Mouse (Mus musculus) CH12.LX (cell line): ENCODE measurements at regions not wholly inside any gene's neighbourhood (a gene's known extent, or its start where the extent isn't known, plus 50 kb on each side); places are given as distances from the start of the nearest gene placed in this dataset.

Source experiments
- DNase-seq: peaks from one replicate; pipeline ENCODE4 v3.0.0-alpha.2; 2013; ENCODE audit errors: extremely low read depth
- H3K27ac ChIP-seq: 2 replicates; pipeline ENCODE4 v1.5.1; 2012; ENCODE audit warnings: low read depth, mild to moderate bottlenecking, control low read depth, moderate library complexity; ENCODE audit not compliant: insufficient read depth
- H3K27me3 ChIP-seq: replicated peaks from 2 replicates; pipeline ENCODE3; 2012; ENCODE audit warnings: inconsistent platforms
- H3K36me3 ChIP-seq, 2 experiments: replicated peaks in 1 of 2; 2 replicates each; pipeline versions ENCODE3 to v1.6.1; 2012; ENCODE audit warnings: inconsistent platforms in 1 of 2, low read length in 1 of 2, mild to moderate bottlenecking in 1 of 2, mixed read lengths in 1 of 2, moderate library complexity in 1 of 2; ENCODE audit not compliant: control insufficient read depth in 1 of 2, insufficient read depth in 1 of 2
- H3K4me1 ChIP-seq, 2 experiments: 2 replicates each; pipeline ENCODE4 v1.6.1; 2012; ENCODE audit warnings: inconsistent platforms in 1 of 2, moderate library complexity in 1 of 2; ENCODE audit not compliant: insufficient read depth in 2 of 2, control insufficient read depth in 1 of 2
- H3K4me2 ChIP-seq: 2 replicates; pipeline ENCODE4 v1.6.1; 2012; ENCODE audit warnings: low read depth, mild to moderate bottlenecking, control low read depth; ENCODE audit not compliant: poor library complexity, insufficient read depth, severe bottlenecking
- H3K4me3 ChIP-seq, 3 experiments: fragments of 150-350 bp in 1 of 3; sonication (generic) in 1 of 3; replicated peaks in 1 of 3; 2 replicates each; pipeline versions ENCODE3 to v1.5.1; 2011 to 2012; ENCODE audit warnings: low read depth in 2 of 3, low read length in 2 of 3, mild to moderate bottlenecking in 2 of 3, moderate library complexity in 2 of 3, control low read depth in 1 of 3, improper control_type of control experiment in 1 of 3, inconsistent platforms in 1 of 3, mixed read lengths in 1 of 3; ENCODE audit not compliant: poor library complexity in 1 of 3
- H3K79me2 ChIP-seq: replicated peaks from 2 replicates; pipeline ENCODE4 v1.6.1; 2012; ENCODE audit warnings: mild to moderate bottlenecking, moderate library complexity; ENCODE audit not compliant: control insufficient read depth, poor library complexity, insufficient read depth, severe bottlenecking; ENCODE audit errors: extremely low read depth
- H3K9ac ChIP-seq: 2 replicates; pipeline ENCODE4 v1.6.1; 2012; ENCODE audit warnings: low read depth, mild to moderate bottlenecking, control low read depth, moderate library complexity; ENCODE audit not compliant: insufficient read depth
- H3K9me3 ChIP-seq: replicated peaks from 2 replicates; pipeline ENCODE3; 2012; ENCODE audit warnings: low read length, inconsistent platforms, mixed read lengths
- BHLHE40 ChIP-seq: IDR thresholded peaks from 2 replicates; pipeline ENCODE4 v1.6.1; 2011; ENCODE audit warnings: mild to moderate bottlenecking, low read depth, low read length, improper control_type of control experiment
- CHD2 ChIP-seq: IDR thresholded peaks from 2 replicates; pipeline ENCODE4 v1.6.1; 2011; ENCODE audit warnings: low read length, improper control_type of control experiment
- ETS1 ChIP-seq: conservative IDR thresholded peaks from 2 replicates; pipeline ENCODE4 v1.6.1; 2012; ENCODE audit warnings: low read depth, mild to moderate bottlenecking, inconsistent platforms, low read length, improper control_type of control experiment, moderate library complexity
- GABPA ChIP-seq: IDR thresholded peaks from 2 replicates; pipeline ENCODE4 v1.6.1; 2012; ENCODE audit warnings: low read depth, low read length, improper control_type of control experiment, inconsistent platforms; ENCODE audit not compliant: insufficient replicate concordance
- IRF4 ChIP-seq: IDR thresholded peaks from 2 replicates; pipeline ENCODE4 v1.6.1; 2014; ENCODE audit warnings: low read depth, mild to moderate bottlenecking, inconsistent platforms, low read length, improper control_type of control experiment
- JUN ChIP-seq: IDR thresholded peaks from 2 replicates; pipeline ENCODE4 v1.6.1; 2011; ENCODE audit warnings: low read depth, mild to moderate bottlenecking, low read length, improper control_type of control experiment, moderate library complexity; ENCODE audit not compliant: insufficient read depth
- MAFK ChIP-seq: IDR thresholded peaks from 2 replicates; pipeline ENCODE4 v1.6.1; 2011; ENCODE audit warnings: low read length, improper control_type of control experiment; ENCODE audit not compliant: insufficient replicate concordance
- MAZ ChIP-seq: IDR thresholded peaks from 2 replicates; pipeline ENCODE4 v1.6.1; 2012; ENCODE audit warnings: low read depth, mild to moderate bottlenecking, inconsistent platforms, low read length, improper control_type of control experiment, moderate library complexity
- MEF2A ChIP-seq: IDR thresholded peaks from 2 replicates; pipeline ENCODE4 v1.6.1; 2014; ENCODE audit warnings: low read depth, mild to moderate bottlenecking, inconsistent platforms, low read length, improper control_type of control experiment, borderline replicate concordance
- MXI1 ChIP-seq: IDR thresholded peaks from 2 replicates; pipeline ENCODE4 v1.6.1; 2011; ENCODE audit warnings: mild to moderate bottlenecking, low read depth, low read length, improper control_type of control experiment
- SMC3 ChIP-seq: IDR thresholded peaks from 2 replicates; pipeline ENCODE4 v1.6.1; 2011; ENCODE audit warnings: low read depth, low read length, improper control_type of control experiment
- TCF12 ChIP-seq: IDR thresholded peaks from 2 replicates; pipeline ENCODE4 v1.6.1; 2014; ENCODE audit warnings: low read depth, mild to moderate bottlenecking, inconsistent platforms, low read length, improper control_type of control experiment
- USF1 ChIP-seq: IDR thresholded peaks from 2 replicates; pipeline ENCODE4 v1.6.1; 2014; ENCODE audit warnings: low read depth, mild to moderate bottlenecking, inconsistent platforms, low read length, improper control_type of control experiment
- ZMIZ1 ChIP-seq: IDR thresholded peaks from 2 replicates; pipeline ENCODE4 v1.6.1; 2012; ENCODE audit warnings: low read depth, mild to moderate bottlenecking, inconsistent platforms, low read length, improper control_type of control experiment
- ZNF384 ChIP-seq: IDR thresholded peaks from 2 replicates; pipeline ENCODE4 v1.6.1; 2012; ENCODE audit warnings: low read depth, low read length, improper control_type of control experiment, inconsistent platforms
- dilution Hi-C: fragments of 300-500 bp; cut with MboI; formaldehyde crosslinking; loops from 2 replicates; pipeline ENCODE4 v1.14.3; 2020; ENCODE audit warnings: low sequenced_read_pairs; ENCODE audit not compliant: extremely low pct_unique_long_range_greater_than_20kb, extremely low pct_ligation_motif_present
- in situ Hi-C: fragments of 300-500 bp; cut with MboI; formaldehyde crosslinking; loops from 3 replicates; pipeline ENCODE4 v1.14.3; 2019; ENCODE audit warnings: low sequenced_read_pairs, low pct_ligation_motif_present, low pct_unique_long_range_greater_than_20kb, mixed read lengths

- no peak overlapping the region for H3K4me3 ChIP-seq
- in situ Hi-C loops, result no loop called here
- dilution Hi-C loops, result no loop called here
- H3K27ac ChIP-seq, result no peak overlapping the region
- TF ChIP-seq USF1 (no peak), IRF4 (peak; percentile 52), ETS1 (peak; percentile 14; the same call in 1 of the 2 replicates), TCF12 (no peak), MAFK (no peak), MXI1 (no peak), MEF2A (no peak), BHLHE40 (0 out of 2 replicates have a peak, but pooled peaks have one; percentile 2)
- no peak overlapping the region for H3K9ac ChIP-seq
- H3K4me2 ChIP-seq, result peak overlapping the region; percentile 27; the same call in 1 of the 2 replicates
- no peaks in the 10 kb centered on the region for H3K27me3 ChIP-seq
- no peaks in the 10 kb centered on the region for H3K79me2 ChIP-seq
- no peaks in the 10 kb centered on the region for H3K36me3 ChIP-seq
- H3K4me1 ChIP-seq, result peaks cover 0 to 5% of the 10 kb centered on the region in 2 experiments; a peak in 1 of 4 replicates
- H3K9me3 ChIP-seq, result no peaks in the 10 kb centered on the region
- peak; percentile 19 for DNase-seq
Observed at GRCm38 (mm10) chr15:7031297-7032043, 58.9 kb upstream of the Lifr start.

- in situ Hi-C loops, result no loop called here
- Histone ChIP-seq H3K4me2 (no peak overlapping the region), H3K9me3 (no peaks in the 10 kb centered on the region), H3K9ac (no peak overlapping the region), H3K27me3 (peaks cover 1% of the 10 kb centered on the region), H3K4me1 (peaks cover 0 to 23% of the 10 kb centered on the region in 2 experiments; a peak in 3 of 4 replicates), H3K4me3 (no peak overlapping the region), H3K27ac (no peak overlapping the region), H3K79me2 (no peaks in the 10 kb centered on the region), H3K36me3 (no peaks in the 10 kb centered on the region)
- dilution Hi-C loops, result no loop called here
- TF ChIP-seq JUN (0 out of 2 replicates have a peak, but pooled peaks have one; percentile 29), CHD2 (no peak), ETS1 (no peak), ZMIZ1 (no peak), ZNF384 (peak; percentile 28; the same call in 1 of the 2 replicates), SMC3 (no peak), GABPA (no peak), MAZ (no peak)
- peak; percentile 9 for DNase-seq
Observed at GRCm38 (mm10) chr15:7037475-7037874, 52.9 kb upstream of the Lifr start.
